In genomic region chr4:141537706-141538407, GRCm38 (mm10) we compare ENCODE assay signal across 8 mouse cellular contexts. TPM values are rescaled to one million over a fixed set of nuclear protein-coding genes. Genes with fewer than 3 reads are reported as not detected.
DNase-seq lines count a peak whose midpoint lies in the region; ATAC-seq and TF ChIP-seq lines count a peak whose summit lies in the region.

No protein-coding gene starts in this region.

- no peak for DNase-seq in cerebellum, adult 9-10 months
- DNase-seq in MEL (ENCODE audit: low read depth, low spot score): peak; percentile 54
- peak; percentile 32 for DNase-seq in embryo, embryonic 10.5 days (ENCODE audit: low spot score)
- no peak for DNase-seq in heart, embryonic 10.5 days (ENCODE audit: low spot score)
- peak; percentile 29 for DNase-seq in kidney, postnatal 0 days (ENCODE audit: low spot score)
- DNase-seq in lung, postnatal 4 days: peak; percentile 58 to 67
- peak; percentile 65 to 86 for DNase-seq in spleen, postnatal 4 days (ENCODE audit: low spot score in 2 of 2)

- TF ChIP-seq EP300 in MEL (IDR thresholded peaks at IDR 0.05; ENCODE audit: low read depth in 1 of 2, low read length in 2 of 2): no peak

- H3K27me3 ChIP-seq in MEL (ENCODE audit: control insufficient read depth in 1 of 2, insufficient read depth in 2 of 2, low read length in 2 of 2): no peaks in the 10 kb centered on the region
- H3K27me3 ChIP-seq in heart, embryonic 10.5 days (ENCODE audit: insufficient read depth, poor library complexity, severe bottlenecking): no peaks in the 10 kb centered on the region
- H3K27me3 ChIP-seq in kidney, postnatal 0 days (ENCODE audit: insufficient read depth, low read length): no peaks in the 10 kb centered on the region

- no peak for TF ChIP-seq RAD21 in MEL (IDR thresholded peaks at IDR 0.05; ENCODE audit: low read depth, low read length)

- peak overlapping the region; percentile 74 for H3K27ac ChIP-seq in MEL (ENCODE audit: control insufficient read depth, low read depth, low read length)
- H3K27ac ChIP-seq in heart, embryonic 10.5 days: peak overlapping the region; percentile 97
- H3K27ac ChIP-seq in kidney, postnatal 0 days: peak overlapping the region; percentile 95

- peak overlapping the region; percentile 89 for H3K4me2 ChIP-seq in kidney, postnatal 0 days (ENCODE audit: low read length)

- peak; percentile 32 for ATAC-seq in cerebellum, adult (ENCODE audit: insufficient number of reproducible peaks, low FRiP score, low TSS enrichment)
- ATAC-seq in kidney, postnatal 0 days (replicated peaks; ENCODE audit: low FRiP score, low read depth): 0 out of 2 replicates have a peak, but pooled peaks have one; percentile 1

- H3K36me3 ChIP-seq in MEL (ENCODE audit: control insufficient read depth in 1 of 2, insufficient read depth in 2 of 2, low read length in 2 of 2): peaks cover 0 to 24% of the 10 kb centered on the region in 2 experiments; a peak in 2 of 4 replicates
- H3K36me3 ChIP-seq in heart, embryonic 10.5 days: no peaks in the 10 kb centered on the region
- H3K36me3 ChIP-seq in kidney, postnatal 0 days (ENCODE audit: insufficient read depth, low read length): no peaks in the 10 kb centered on the region

- TF ChIP-seq CTCF in MEL (IDR thresholded peaks at IDR 0.05 in 2 of 3, conservative IDR thresholded peaks at IDR 0.05 in 1 of 3; ENCODE audit: control insufficient read depth in 1 of 3, insufficient read depth in 1 of 3, low read depth in 2 of 3, low read length in 3 of 3, poor library complexity in 1 of 3, severe bottlenecking in 1 of 3): no peak
- TF ChIP-seq CTCF in kidney, postnatal 0 days (IDR thresholded peaks at IDR 0.05; ENCODE audit: low read depth): no peak

- H3K79me2 ChIP-seq in MEL (ENCODE audit: control insufficient read depth, insufficient read depth, low read length, poor library complexity): peaks cover 57% of the 10 kb centered on the region

- H3K4me1 ChIP-seq in MEL (ENCODE audit: control insufficient read depth in 1 of 2, insufficient read depth in 2 of 2, low read length in 2 of 2): peaks cover 11 to 18% of the 10 kb centered on the region in 2 experiments
- H3K4me1 ChIP-seq in heart, embryonic 10.5 days: peaks cover 50% of the 10 kb centered on the region
- H3K4me1 ChIP-seq in kidney, postnatal 0 days (replicated peaks; ENCODE audit: insufficient read depth, low read length): peaks cover 10% of the 10 kb centered on the region

- under 1% methylated on average over 101 of the region's 101 CpGs for WGBS in heart, embryonic 10.5 days
- under 1% methylated on average over 99 of the region's 101 CpGs for WGBS in kidney, postnatal 0 days

- H3K4me3 ChIP-seq in MEL (ENCODE audit: control insufficient read depth in 1 of 2, insufficient read depth in 1 of 2, low read depth in 2 of 2, low read length in 2 of 2): peak overlapping the region; percentile 74 to 98
- H3K4me3 ChIP-seq in heart, embryonic 10.5 days: peak overlapping the region; percentile 98
- H3K4me3 ChIP-seq in kidney, postnatal 0 days (replicated peaks; ENCODE audit: low read depth, low read length): peak overlapping the region; percentile 83

- peak overlapping the region; percentile 99 for H3K9ac ChIP-seq in MEL (ENCODE audit: control insufficient read depth, low read depth, low read length, poor library complexity, severe bottlenecking)
- H3K9ac ChIP-seq in kidney, postnatal 0 days (ENCODE audit: low read depth, low read length): peak overlapping the region; percentile 92

- no peak for TF ChIP-seq POLR2A in MEL (IDR thresholded peaks at IDR 0.05; ENCODE audit: control insufficient read depth in 1 of 2, insufficient read depth in 1 of 2, low read depth in 1 of 2, low read length in 2 of 2, poor library complexity in 1 of 2)

- no peaks in the 10 kb centered on the region for H3K9me3 ChIP-seq in MEL (replicated peaks; ENCODE audit: insufficient read depth, low read length)
- no peaks in the 10 kb centered on the region for H3K9me3 ChIP-seq in heart, embryonic 10.5 days
- H3K9me3 ChIP-seq in kidney, postnatal 0 days (replicated peaks; ENCODE audit: low read length): no peaks in the 10 kb centered on the region

TF ChIP-seq in MEL, 35 proteins besides CTCF, POLR2A, EP300 and RAD21:
- TF ChIP-seq UBTF (IDR thresholded peaks at IDR 0.05; ENCODE audit: borderline replicate concordance, insufficient read depth, low read depth, low read length): 0 out of 2 replicates have a peak, but pooled peaks have one; percentile 69
- TF ChIP-seq GABPA (IDR thresholded peaks at IDR 0.05; ENCODE audit: low read depth, low read length): no peak

RNA-seq across cellular contexts. Expression of gene Spen, which starts 0.5 kb away (rescaled TPM):
- 11.9 and 12.6 TPM in 2 replicates for total RNA-seq in MEL (2012; rRNA removed)
- polyA plus RNA-seq in MEL (2012; ENCODE audit: insufficient read depth in 1 of 2, insufficient read length in 2 of 2, low read depth in 1 of 2, low replicate concordance in 2 of 2, missing spikeins in 1 of 2): 100 to 1,000 TPM in 1 of 2 experiments, 10 to 100 TPM in 1; 46.9 to 102 TPM
- polyA plus RNA-seq in heart, embryonic 10.5 days (2016; fragmentation: Nextera tagmentation; extraction: Ambion mirVana): 6.0 and 8.4 TPM in 2 replicates
- polyA plus RNA-seq in kidney, postnatal 0 days (2015; fragmentation: Nextera tagmentation; extraction: Ambion mirVana): 6.2 and 6.6 TPM in 2 replicates

Comparison
In these comparisons a context has a peak if more than half of its experiments do, and no peak if none do; other contexts are left out.
1. DNase-seq: peak in MEL (single experiment), embryo, embryonic 10.5 days (single experiment), kidney, postnatal 0 days (single experiment), lung, postnatal 4 days (2 of 2) and spleen, postnatal 4 days (2 of 2); none in cerebellum, adult 9-10 months (single experiment) and heart, embryonic 10.5 days (single experiment).
2. Peak in every context shown above with its lines, with median percentiles within 50 percentile points of each other: H3K27ac ChIP-seq and H3K4me3 ChIP-seq.